Mouse (Mus musculus) ES-Bruce4 (cell line): ENCODE data around the gene Wrap53. TPM values are rescaled to one million over a fixed set of nuclear protein-coding genes. Genes with fewer than 3 reads are reported as not detected.
A peak's percentile ranks its signal among the peaks of the same experiment; 100 is the strongest.

Experiments used
- H3K27ac ChIP-seq: 2 replicates; pipeline ENCODE4 v1.5.1; 2012; ENCODE audit warnings: low read length, inconsistent platforms; ENCODE audit not compliant: insufficient read depth
- H3K27me3 ChIP-seq: 2 replicates; pipeline ENCODE4 v1.6.1; 2012; ENCODE audit warnings: mild to moderate bottlenecking, low read length, inconsistent platforms; ENCODE audit not compliant: control insufficient read depth, poor library complexity, insufficient read depth, severe bottlenecking
- H3K36me3 ChIP-seq: 2 replicates; pipeline ENCODE4 v1.6.1; 2012; ENCODE audit warnings: inconsistent platforms, mild to moderate bottlenecking, low read length, moderate library complexity; ENCODE audit not compliant: control insufficient read depth, poor library complexity, insufficient read depth, severe bottlenecking
- H3K4me1 ChIP-seq: one replicate; pipeline ENCODE4 v1.8.1; 2011; ENCODE audit warnings: low read length; ENCODE audit not compliant: control insufficient read depth, insufficient read depth
- H3K4me3 ChIP-seq: 2 replicates; pipeline ENCODE4 v1.5.1; 2011; ENCODE audit warnings: low read depth, mild to moderate bottlenecking, low read length
- H3K9ac ChIP-seq: 2 replicates; pipeline ENCODE4 v1.6.1; 2012; ENCODE audit warnings: low read depth, mild to moderate bottlenecking, inconsistent platforms; ENCODE audit not compliant: poor library complexity, severe bottlenecking
- H3K9me3 ChIP-seq: replicated peaks from 2 replicates; pipeline ENCODE4 v1.6.1; 2012; ENCODE audit warnings: mild to moderate bottlenecking, low read length, inconsistent platforms; ENCODE audit not compliant: control insufficient read depth, poor library complexity, insufficient read depth, severe bottlenecking
- CTCF ChIP-seq: IDR thresholded peaks from one replicate; pipeline ENCODE4 v1.8.1; 2011; ENCODE audit warnings: low read depth, low read length
- EP300 ChIP-seq: IDR thresholded peaks from 2 replicates; pipeline ENCODE4 v1.6.1; 2011; ENCODE audit warnings: low read depth, low read length; ENCODE audit not compliant: insufficient read depth
- POLR2A ChIP-seq: IDR thresholded peaks from one replicate; pipeline ENCODE4 v1.8.1; 2011; ENCODE audit warnings: low read length; ENCODE audit not compliant: insufficient read depth
- polyA plus RNA-seq: library from polyadenylated mRNA; stranded (reverse); fragments of >200 nt; gene quantifications from 2 replicates; pipeline ENCODE4 v1.2.4, GENCODE M21; 2011; ENCODE audit warnings: low read depth; ENCODE audit not compliant: missing spikeins, insufficient read depth, insufficient read length

Wrap53 gene
- polyA plus RNA-seq, 1 experiment, result 10.3 TPM

DNA sequence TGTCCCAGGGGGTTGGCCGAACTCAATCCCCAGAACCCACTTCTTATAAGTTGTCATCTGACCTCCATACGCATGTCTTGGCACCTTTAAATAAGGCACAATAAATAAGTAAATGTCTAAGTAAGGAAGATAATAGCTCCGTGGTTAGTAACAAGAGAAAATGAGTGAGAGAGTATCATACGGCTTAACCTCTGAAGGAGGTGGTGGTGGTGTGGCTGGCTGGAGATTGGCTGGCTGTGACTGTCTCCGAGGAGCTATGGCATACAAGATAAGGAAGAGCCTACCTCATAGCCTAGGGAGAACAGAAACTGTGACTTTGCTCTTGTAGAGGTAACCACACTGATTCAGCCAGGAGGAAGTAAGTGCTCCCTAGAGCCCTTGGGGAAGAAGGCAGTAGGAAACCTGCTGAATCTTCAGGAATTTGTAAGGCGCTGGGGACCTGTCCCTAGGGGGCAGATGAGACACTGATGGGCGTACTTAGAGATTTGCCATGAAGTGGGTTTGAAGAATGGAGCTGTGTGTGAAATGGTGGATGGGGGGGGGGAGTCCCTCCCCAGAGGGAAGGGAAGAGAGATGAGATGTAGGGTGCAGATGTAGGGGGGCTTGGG, 5.8 kb upstream of the Wrap53 start:
- Histone ChIP-seq H3K4me3 (no peak overlapping the region), H3K27me3 (no peaks in the 10 kb centered on the region), H3K9ac (no peak overlapping the region), H3K9me3 (no peaks in the 10 kb centered on the region), H3K4me1 (peaks cover 2% of the 10 kb centered on the region), H3K36me3 (peaks cover 45% of the 10 kb centered on the region), H3K27ac (peak overlapping the region; percentile 14; the same call in 1 of the 2 replicates)
- no peak for TF ChIP-seq POLR2A
- no peak for TF ChIP-seq CTCF
- TF ChIP-seq EP300, result no peak

DNA sequence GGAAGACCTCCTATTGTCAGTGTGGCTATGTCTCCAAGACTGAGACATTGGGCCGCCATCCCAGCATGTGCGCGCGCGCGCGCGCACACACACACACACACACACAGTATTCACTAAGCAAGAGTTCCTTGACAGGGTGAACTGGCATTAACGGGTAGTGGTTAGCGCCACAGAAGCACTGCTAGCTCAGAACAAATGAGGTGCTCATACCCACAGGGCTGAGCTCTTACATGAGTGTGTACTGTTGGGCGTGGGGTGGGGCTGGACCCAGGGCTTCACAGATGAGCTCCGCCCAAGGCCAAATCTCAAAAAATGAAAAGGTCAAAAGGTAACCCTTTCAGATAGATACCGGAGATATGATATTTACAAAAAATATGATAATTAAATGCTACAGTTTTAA, 4.9 kb upstream of the Wrap53 start:
- Histone ChIP-seq H3K9ac (peak overlapping the region; percentile 46; the same call in 1 of the 2 replicates), H3K27me3 (no peaks in the 10 kb centered on the region), H3K27ac (0 out of 2 replicates have a peak overlapping the region, but pooled peaks have one; percentile 15), H3K9me3 (no peaks in the 10 kb centered on the region), H3K4me1 (peaks cover 2% of the 10 kb centered on the region), H3K4me3 (no peak overlapping the region), H3K36me3 (peaks cover 37% of the 10 kb centered on the region)
- TF ChIP-seq POLR2A, result no peak
- TF ChIP-seq EP300, result no peak
- no peak for TF ChIP-seq CTCF

DNA sequence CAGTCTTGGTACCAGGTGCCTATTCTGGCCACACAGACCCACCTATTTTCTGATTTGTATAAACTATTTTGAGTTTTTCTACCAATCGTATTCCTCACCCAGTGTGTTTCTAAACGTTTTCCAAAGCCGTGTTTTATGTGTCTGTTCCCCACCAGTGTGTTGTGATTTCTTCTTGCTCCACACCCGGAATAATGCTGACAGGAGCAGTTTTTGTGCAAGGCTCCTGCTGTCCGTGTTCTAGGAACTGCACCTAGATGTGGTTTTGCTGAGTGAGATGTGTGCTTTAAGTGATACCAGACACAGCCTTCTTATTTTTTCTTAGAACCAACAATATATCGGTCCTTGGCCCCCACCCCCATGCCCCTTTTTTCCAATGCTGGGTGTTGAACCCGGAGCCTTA, 4.0 kb upstream of the Wrap53 start:
- Histone ChIP-seq H3K36me3 (peaks cover 27% of the 10 kb centered on the region), H3K9me3 (no peaks in the 10 kb centered on the region), H3K4me1 (peaks cover 2% of the 10 kb centered on the region), H3K4me3 (peak overlapping the region; percentile 13; the same call in 1 of the 2 replicates), H3K9ac (peak overlapping the region; percentile 46), H3K27me3 (no peaks in the 10 kb centered on the region), H3K27ac (peak overlapping the region; percentile 15)
- no peak for TF ChIP-seq CTCF
- no peak for TF ChIP-seq EP300
- no peak for TF ChIP-seq POLR2A

DNA sequence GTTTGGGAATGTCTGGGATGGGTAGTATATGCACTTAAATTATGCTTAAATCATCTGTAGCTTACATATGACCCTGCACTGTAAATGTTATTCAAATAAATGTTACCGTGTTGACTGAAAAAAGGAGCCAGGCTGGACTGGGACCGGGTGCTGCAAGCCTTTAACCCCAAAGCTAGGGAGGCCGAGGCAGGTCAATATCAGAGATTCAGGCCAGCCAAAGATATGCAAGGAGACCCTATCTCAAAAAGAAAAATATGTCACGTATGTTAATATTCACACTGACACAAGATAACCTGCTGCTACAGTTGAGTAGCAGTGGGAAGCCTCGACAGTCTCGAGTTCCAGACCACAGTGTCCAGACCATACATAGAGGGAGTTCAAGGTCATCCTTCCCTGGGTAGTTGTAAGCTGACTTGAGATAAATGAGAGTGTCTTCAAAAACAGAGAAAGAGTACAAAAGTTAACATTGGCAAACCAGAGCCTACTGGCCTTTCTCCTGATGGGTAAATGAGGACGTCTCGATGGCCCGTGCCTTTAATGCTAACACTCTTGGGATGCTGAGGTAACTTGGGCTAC, 2.3 kb upstream of the Wrap53 start:
- Histone ChIP-seq H3K9ac (peak overlapping the region; percentile 45), H3K27me3 (no peaks in the 10 kb centered on the region), H3K36me3 (peaks cover 15% of the 10 kb centered on the region), H3K27ac (peak overlapping the region; percentile 99), H3K4me1 (peaks cover 2% of the 10 kb centered on the region), H3K9me3 (no peaks in the 10 kb centered on the region), H3K4me3 (peak overlapping the region; percentile 59)
- TF ChIP-seq EP300 (0 out of 2 replicates have a peak, but pooled peaks have one; percentile 28), POLR2A (no peak)

DNA sequence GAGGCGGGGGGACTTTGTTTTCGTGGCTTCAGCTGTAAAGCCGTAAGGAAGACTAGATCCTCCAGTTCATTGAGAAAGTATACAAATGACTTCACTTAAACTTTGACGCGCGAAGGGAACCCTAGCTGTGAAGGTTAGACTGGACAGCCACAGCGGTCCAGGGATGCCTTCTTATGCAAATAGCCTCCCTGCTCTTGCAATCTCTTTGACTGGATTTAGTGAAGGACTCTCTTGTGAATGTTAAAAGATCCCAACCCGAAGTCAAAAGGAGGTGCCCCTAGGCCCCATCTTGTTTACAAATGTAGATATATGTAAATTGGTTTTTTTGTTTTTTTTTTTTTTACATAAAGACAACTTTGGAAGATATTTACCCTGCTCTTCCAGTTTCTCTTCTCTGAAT, 1.8 kb upstream of the Wrap53 start:
- Histone ChIP-seq H3K9ac (peak overlapping the region; percentile 92), H3K27ac (peak overlapping the region; percentile 100), H3K9me3 (no peaks in the 10 kb centered on the region), H3K27me3 (no peaks in the 10 kb centered on the region), H3K4me1 (peaks cover 4% of the 10 kb centered on the region), H3K4me3 (peak overlapping the region; percentile 96), H3K36me3 (peaks cover 15% of the 10 kb centered on the region)
- TF ChIP-seq EP300 (peak; percentile 94), CTCF (no peak)

DNA sequence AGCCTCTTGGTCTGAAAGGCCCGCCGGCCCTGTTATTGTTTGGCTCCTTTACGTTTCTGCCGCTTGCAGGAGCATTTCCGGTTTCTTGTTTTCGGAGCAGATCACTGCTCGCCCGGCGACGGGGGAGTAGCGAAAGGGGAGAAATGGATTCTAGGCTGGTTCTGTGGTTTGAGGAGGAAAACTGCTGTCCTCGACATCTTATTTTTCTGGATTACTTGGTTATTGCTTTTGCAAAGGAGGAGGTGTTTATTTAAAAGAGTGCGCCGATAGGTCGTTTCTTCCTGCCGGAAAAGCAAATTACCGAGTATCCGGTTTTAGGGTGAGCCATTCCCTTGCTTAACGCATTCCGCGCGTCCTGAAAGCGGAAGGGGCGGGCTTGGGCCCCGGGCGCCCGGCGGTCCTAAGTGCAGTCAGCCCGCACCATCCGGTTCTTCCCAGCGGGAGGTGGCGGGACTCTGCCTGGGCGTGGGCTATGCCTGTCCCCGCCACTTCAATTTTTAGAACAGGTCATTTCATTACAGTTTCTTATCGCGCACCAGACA, 1.2 kb upstream of the Wrap53 start:
- H3K4me1 ChIP-seq, result peaks cover 4% of the 10 kb centered on the region

More for the DNA sequence above, 1.2 kb upstream of the Wrap53 start:
- no peak for TF ChIP-seq POLR2A
- no peak for TF ChIP-seq CTCF
- peak; percentile 78 for TF ChIP-seq EP300
- Histone ChIP-seq H3K27me3 (no peaks in the 10 kb centered on the region), H3K9ac (peak overlapping the region; percentile 92), H3K36me3 (peaks cover 12% of the 10 kb centered on the region), H3K9me3 (no peaks in the 10 kb centered on the region), H3K27ac (peak overlapping the region; percentile 100), H3K4me3 (peak overlapping the region; percentile 96)
